Mouse (Mus musculus) hindbrain, embryonic 11.5 days (tissue): ENCODE measurements around the gene Zscan22. TPM values are rescaled to one million over a fixed set of nuclear protein-coding genes. Genes with fewer than 3 reads are reported as not detected.

Experiments
- ATAC-seq: fragments of 200-750 bp; cut with Nextera tagmentation; 2 replicates; pipeline ENCODE4 v1.8.0; 2017; ENCODE audit warnings: mild to moderate bottlenecking, moderate TSS enrichment, moderate library complexity; ENCODE audit not compliant: low FRiP score
- DNase-seq: peaks from one replicate; pipeline ENCODE4 v3.0.0-alpha.2; 2015; ENCODE audit warnings: low spot score
- H3K27ac ChIP-seq: fragments of 300-500 bp; sonication (generic); 2 replicates; pipeline ENCODE4 v1.5.1; 2014; ENCODE audit warnings: mild to moderate bottlenecking, low read depth, low read length
- H3K27me3 ChIP-seq: fragments of 300-500 bp; sonication (generic); 2 replicates; pipeline ENCODE4 v1.6.1; 2014; ENCODE audit warnings: mild to moderate bottlenecking, low read length, moderate library complexity, mixed read lengths; ENCODE audit not compliant: control insufficient read depth, insufficient read depth
- H3K36me3 ChIP-seq: fragments of 300-500 bp; sonication (generic); 2 replicates; pipeline ENCODE4 v1.6.1; 2014; ENCODE audit warnings: mild to moderate bottlenecking, low read length, moderate library complexity, mixed read lengths; ENCODE audit not compliant: control insufficient read depth, insufficient read depth
- H3K4me1 ChIP-seq: fragments of 300-500 bp; sonication (generic); replicated peaks from 2 replicates; pipeline ENCODE4 v1.6.1; 2014; ENCODE audit warnings: low read length, mixed read lengths; ENCODE audit not compliant: control insufficient read depth, insufficient read depth
- H3K4me2 ChIP-seq: fragments of 300-500 bp; sonication (generic); replicated peaks from 2 replicates; pipeline ENCODE4 v1.6.1; 2014; ENCODE audit warnings: mild to moderate bottlenecking, low read depth, low read length
- H3K4me3 ChIP-seq: fragments of 300-500 bp; sonication (generic); 2 replicates; pipeline ENCODE4 v1.5.1; 2014; ENCODE audit warnings: low read depth, low read length
- H3K9ac ChIP-seq: fragments of 300-500 bp; sonication (generic); 2 replicates; pipeline ENCODE4 v1.6.1; 2014; ENCODE audit warnings: low read depth, low read length
- H3K9me3 ChIP-seq: fragments of 300-500 bp; sonication (generic); 2 replicates; pipeline ENCODE4 v1.6.1; 2016; ENCODE audit warnings: low read length; ENCODE audit not compliant: control insufficient read depth
- WGBS: fragments of 180-500 bp; shearing (Covaris S2); extraction: QIAGEN DNeasy Blood & Tissue Kit; methylation state at CpG from one replicate; pipeline ENCODE4 v1.1.7; 2014; 5-methylcytosine and 5-hydroxymethylcytosine counted together
- polyA plus RNA-seq: library from polyadenylated mRNA; unstranded; fragments of >200 nt; fragmentation: Nextera tagmentation; extraction: Ambion mirVana; gene quantifications from 2 replicates; pipeline ENCODE4 v1.2.1, GENCODE M21; 2014

Gene Zscan22
- polyA plus RNA-seq, 1 experiment from 2014 or later: 19.1 TPM

GRCm38 (mm10) chr7:12940599-12940998 is 43.0 kb downstream of the Zscan22 start:
- DNase-seq (no peak), ATAC-seq (no peak)
- Histone ChIP-seq H3K4me3 (no peak overlapping the region), H3K4me1 (no peaks in the 10 kb centered on the region), H3K4me2 (no peak overlapping the region), H3K27me3 (no peaks in the 10 kb centered on the region), H3K36me3 (no peaks in the 10 kb centered on the region), H3K9ac (no peak overlapping the region), H3K27ac (no peak overlapping the region), H3K9me3 (no peaks in the 10 kb centered on the region)
- 87% methylated on average over 4 of the region's 4 CpGs for WGBS

GRCm38 (mm10) chr7:12943488-12943887 is 45.9 kb downstream of the Zscan22 start:
- H3K4me1 ChIP-seq: no peaks in the 10 kb centered on the region
- H3K4me3 ChIP-seq: no peak overlapping the region
- no peak overlapping the region for H3K27ac ChIP-seq
- DNase-seq: no peak
- H3K9ac ChIP-seq: no peak overlapping the region
- H3K36me3 ChIP-seq: no peaks in the 10 kb centered on the region
- H3K27me3 ChIP-seq: no peaks in the 10 kb centered on the region
- H3K9me3 ChIP-seq: no peaks in the 10 kb centered on the region
- no peak overlapping the region for H3K4me2 ChIP-seq
- ATAC-seq: no peak

- no peaks in the 10 kb centered on the region for H3K27me3 ChIP-seq
- H3K4me3 ChIP-seq: peak overlapping the region; percentile 39
- H3K9ac ChIP-seq: peak overlapping the region; percentile 64
- H3K36me3 ChIP-seq: no peaks in the 10 kb centered on the region
- H3K9me3 ChIP-seq: no peaks in the 10 kb centered on the region
- peaks cover 2% of the 10 kb centered on the region; the same call in 1 of the 2 replicates for H3K4me1 ChIP-seq
- DNase-seq (peak; percentile 93), ATAC-seq (peak; percentile 98)
- 11% methylated on average over 35 of the region's 35 CpGs for WGBS
- H3K4me2 ChIP-seq: peak overlapping the region; percentile 78
- peak overlapping the region; percentile 43 for H3K27ac ChIP-seq
Measured at GRCm38 (mm10) chr7:12949032-12949871, 51.6 kb downstream of the Zscan22 start.

- DNase-seq (no peak), ATAC-seq (no peak)
- 5% methylated on average over 16 of the region's 16 CpGs for WGBS
- Histone ChIP-seq H3K9ac (peak overlapping the region; percentile 64), H3K9me3 (no peaks in the 10 kb centered on the region), H3K27me3 (no peaks in the 10 kb centered on the region), H3K4me1 (peaks cover 2% of the 10 kb centered on the region; the same call in 1 of the 2 replicates), H3K4me3 (peak overlapping the region; percentile 39), H3K36me3 (no peaks in the 10 kb centered on the region), H3K27ac (peak overlapping the region; percentile 43), H3K4me2 (peak overlapping the region; percentile 78)
Measured at GRCm38 (mm10) chr7:12949872-12950229, 52.2 kb downstream of the Zscan22 start.

- no peak overlapping the region for H3K4me3 ChIP-seq
- no peaks in the 10 kb centered on the region for H3K36me3 ChIP-seq
- no peak overlapping the region for H3K4me2 ChIP-seq
- no peak for DNase-seq
- H3K9me3 ChIP-seq: no peaks in the 10 kb centered on the region
- H3K4me1 ChIP-seq: peaks cover 2% of the 10 kb centered on the region; the same call in 1 of the 2 replicates
- no peak overlapping the region for H3K9ac ChIP-seq
- H3K27ac ChIP-seq: no peak overlapping the region
- no peaks in the 10 kb centered on the region for H3K27me3 ChIP-seq
- WGBS: 57% methylated on average over 3 of the region's 3 CpGs
- no peak for ATAC-seq
Measured at GRCm38 (mm10) chr7:12954896-12955295, 57.3 kb downstream of the Zscan22 start.

GRCm38 (mm10) chr7:12957511-12957910 is 59.9 kb downstream of the Zscan22 start:
- H3K9me3 ChIP-seq: no peaks in the 10 kb centered on the region
- H3K27ac ChIP-seq: no peak overlapping the region
- H3K4me1 ChIP-seq: no peaks in the 10 kb centered on the region
- no peaks in the 10 kb centered on the region for H3K27me3 ChIP-seq
- no peak for DNase-seq
- ATAC-seq: no peak
- no peaks in the 10 kb centered on the region for H3K36me3 ChIP-seq
- H3K9ac ChIP-seq: no peak overlapping the region
- WGBS: 77% methylated on average over 5 of the region's 5 CpGs
- no peak overlapping the region for H3K4me3 ChIP-seq
- H3K4me2 ChIP-seq: no peak overlapping the region

Other genes with a start within 250 kb of the Zscan22 start
- not detected in 2 replicates for gene Vmn2r55, start 212.8 kb upstream of the Zscan22 start, polyA plus RNA-seq
- not detected in 2 replicates for gene Vmn2r56, start 162.8 kb upstream of the Zscan22 start, polyA plus RNA-seq
- 11.0 and 11.4 TPM in 2 replicates for gene Zscan18, start 94.2 kb upstream of the Zscan22 start, polyA plus RNA-seq
- 18.7 and 25.5 TPM in 2 replicates for gene Zfp329, start 79.0 kb upstream of the Zscan22 start, polyA plus RNA-seq
- gene Zfp110, start 63.1 kb upstream of the Zscan22 start, polyA plus RNA-seq: 29.9 and 32.6 TPM in 2 replicates
- 6.1 TPM in 2 replicates for gene Zfp128, start 16.6 kb upstream of the Zscan22 start, polyA plus RNA-seq
- 842 and 852 TPM in 2 replicates for gene Rps5, start 24.5 kb downstream of the Zscan22 start, polyA plus RNA-seq
- 0.50 and 0.66 TPM in 2 replicates for gene Rnf225, start 29.6 kb downstream of the Zscan22 start, polyA plus RNA-seq
- gene Zfp324, start 68.0 kb downstream of the Zscan22 start, polyA plus RNA-seq: 7.4 and 8.0 TPM in 2 replicates
- 8.5 and 11.7 TPM in 2 replicates for gene Zfp446, start 80.0 kb downstream of the Zscan22 start, polyA plus RNA-seq
- gene Slc27a5, start 100.4 kb downstream of the Zscan22 start, polyA plus RNA-seq: not detected in 2 replicates
- gene Trim28, start 101.3 kb downstream of the Zscan22 start, polyA plus RNA-seq: 427 and 438 TPM in 2 replicates
- 25.0 and 25.3 TPM in 2 replicates for gene Zbtb45, start 112.2 kb downstream of the Zscan22 start, polyA plus RNA-seq
- gene Chmp2a, start 137.0 kb downstream of the Zscan22 start, polyA plus RNA-seq: 154 and 157 TPM in 2 replicates
- 147 and 173 TPM in 2 replicates for gene Ube2m, start 140.5 kb downstream of the Zscan22 start, polyA plus RNA-seq
- gene Mzf1, start 156.9 kb downstream of the Zscan22 start, polyA plus RNA-seq: 2.4 and 2.6 TPM in 2 replicates
- 0.05 TPM in 1 of 2 replicates, not detected in the other for gene Vmn1r85, start 197.4 kb downstream of the Zscan22 start, polyA plus RNA-seq
- gene Vmn1r86, start 222.1 kb downstream of the Zscan22 start, polyA plus RNA-seq: not detected in 2 replicates
- not detected in 2 replicates for gene Vmn1r87, start 242.3 kb downstream of the Zscan22 start, polyA plus RNA-seq